Mouse (Mus musculus) embryonic facial prominence, embryonic 11.5 days (tissue): ENCODE data around the gene Arhgef33. TPM values are rescaled to one million over a fixed set of nuclear protein-coding genes. Genes with fewer than 3 reads are reported as not detected.

ENCODE experiments used
- ATAC-seq: fragments of 200-750 bp; cut with Nextera tagmentation; replicated peaks from 2 replicates; pipeline ENCODE4 v1.8.0; 2017; ENCODE audit warnings: low read depth; ENCODE audit not compliant: insufficient number of reproducible peaks, low FRiP score, low TSS enrichment
- DNase-seq: peaks from one replicate; pipeline ENCODE4 v3.0.0-alpha.2; 2015; ENCODE audit warnings: low spot score
- H3K27ac ChIP-seq: fragments of 300-500 bp; sonication (generic); replicated peaks from 2 replicates; pipeline ENCODE4 v1.5.1; 2014; ENCODE audit warnings: mild to moderate bottlenecking, low read depth, low read length, control low read depth
- H3K27me3 ChIP-seq: fragments of 300-500 bp; sonication (generic); 2 replicates; pipeline ENCODE4 v1.6.1; 2014; ENCODE audit warnings: mild to moderate bottlenecking, low read length, moderate library complexity, mixed read lengths; ENCODE audit not compliant: control insufficient read depth, insufficient read depth
- H3K36me3 ChIP-seq: fragments of 300-500 bp; sonication (generic); replicated peaks from 2 replicates; pipeline ENCODE4 v1.6.1; 2014; ENCODE audit warnings: low read depth, mild to moderate bottlenecking, low read length, moderate library complexity, mixed read lengths; ENCODE audit not compliant: control insufficient read depth, insufficient read depth
- H3K4me1 ChIP-seq: fragments of 300-500 bp; sonication (generic); 2 replicates; pipeline ENCODE4 v1.6.1; 2014; ENCODE audit warnings: low read length, mixed read lengths; ENCODE audit not compliant: control insufficient read depth, insufficient read depth
- H3K4me2 ChIP-seq: fragments of 300-500 bp; sonication (generic); 2 replicates; pipeline ENCODE4 v1.6.1; 2014; ENCODE audit warnings: low read depth, mild to moderate bottlenecking, control low read depth, low read length, moderate library complexity
- H3K4me3 ChIP-seq: fragments of 300-500 bp; sonication (generic); 2 replicates; pipeline ENCODE4 v1.5.1; 2014; ENCODE audit warnings: low read depth, low read length, control low read depth
- H3K9ac ChIP-seq: fragments of 300-500 bp; sonication (generic); replicated peaks from 2 replicates; pipeline ENCODE4 v1.6.1; 2014; ENCODE audit warnings: mild to moderate bottlenecking, control low read depth, low read length
- H3K9me3 ChIP-seq: fragments of 300-500 bp; sonication (generic); replicated peaks from 2 replicates; pipeline ENCODE4 v1.6.1; 2016; ENCODE audit warnings: mild to moderate bottlenecking, low read length, inconsistent platforms, mixed read lengths; ENCODE audit not compliant: control insufficient read depth
- WGBS: fragments of 180-500 bp; shearing (Covaris S2); extraction: QIAGEN DNeasy Blood & Tissue Kit; methylation state at CpG from one replicate; pipeline ENCODE4 v1.1.7; 2014; 5-methylcytosine and 5-hydroxymethylcytosine counted together
- polyA plus RNA-seq: library from polyadenylated mRNA; unstranded; fragments of >200 nt; fragmentation: Nextera tagmentation; extraction: Ambion mirVana; gene quantifications from 2 replicates; pipeline ENCODE4 v1.2.1, GENCODE M21; 2014

The Arhgef33 gene
- polyA plus RNA-seq, 1 experiment from 2014 or later, result 0.72 TPM

DNA sequence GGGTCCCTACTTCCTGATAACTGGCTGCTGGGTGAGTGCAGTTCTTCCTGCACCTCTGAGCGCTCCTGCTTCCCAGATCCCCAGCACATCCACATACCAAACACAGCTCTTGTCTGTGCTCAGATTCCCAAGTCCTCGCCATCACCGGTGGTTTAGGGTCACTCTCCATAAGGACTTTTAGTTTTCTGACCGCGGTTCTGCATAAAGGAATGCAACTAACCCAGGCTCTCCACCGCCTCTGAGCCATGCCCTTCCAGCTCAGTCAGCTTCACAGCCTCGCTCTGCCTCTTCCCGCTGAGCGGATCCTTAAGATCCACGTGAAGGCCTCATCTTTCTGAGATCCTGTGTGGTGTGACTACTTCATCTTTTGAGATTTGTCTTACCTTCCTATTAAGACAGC is 82.8 kb downstream of the Arhgef33 start:
- H3K4me1 ChIP-seq, result no peaks in the 10 kb centered on the region
- H3K4me2 ChIP-seq, result no peak overlapping the region
- no peaks in the 10 kb centered on the region for H3K36me3 ChIP-seq
- ATAC-seq (no peak), DNase-seq (no peak)
- WGBS, result 70% methylated on average over 10 of the region's 10 CpGs
- no peak overlapping the region for H3K27ac ChIP-seq
- H3K9me3 ChIP-seq, result no peaks in the 10 kb centered on the region
- H3K27me3 ChIP-seq, result no peaks in the 10 kb centered on the region
- no peak overlapping the region for H3K9ac ChIP-seq
- no peak overlapping the region for H3K4me3 ChIP-seq

DNA sequence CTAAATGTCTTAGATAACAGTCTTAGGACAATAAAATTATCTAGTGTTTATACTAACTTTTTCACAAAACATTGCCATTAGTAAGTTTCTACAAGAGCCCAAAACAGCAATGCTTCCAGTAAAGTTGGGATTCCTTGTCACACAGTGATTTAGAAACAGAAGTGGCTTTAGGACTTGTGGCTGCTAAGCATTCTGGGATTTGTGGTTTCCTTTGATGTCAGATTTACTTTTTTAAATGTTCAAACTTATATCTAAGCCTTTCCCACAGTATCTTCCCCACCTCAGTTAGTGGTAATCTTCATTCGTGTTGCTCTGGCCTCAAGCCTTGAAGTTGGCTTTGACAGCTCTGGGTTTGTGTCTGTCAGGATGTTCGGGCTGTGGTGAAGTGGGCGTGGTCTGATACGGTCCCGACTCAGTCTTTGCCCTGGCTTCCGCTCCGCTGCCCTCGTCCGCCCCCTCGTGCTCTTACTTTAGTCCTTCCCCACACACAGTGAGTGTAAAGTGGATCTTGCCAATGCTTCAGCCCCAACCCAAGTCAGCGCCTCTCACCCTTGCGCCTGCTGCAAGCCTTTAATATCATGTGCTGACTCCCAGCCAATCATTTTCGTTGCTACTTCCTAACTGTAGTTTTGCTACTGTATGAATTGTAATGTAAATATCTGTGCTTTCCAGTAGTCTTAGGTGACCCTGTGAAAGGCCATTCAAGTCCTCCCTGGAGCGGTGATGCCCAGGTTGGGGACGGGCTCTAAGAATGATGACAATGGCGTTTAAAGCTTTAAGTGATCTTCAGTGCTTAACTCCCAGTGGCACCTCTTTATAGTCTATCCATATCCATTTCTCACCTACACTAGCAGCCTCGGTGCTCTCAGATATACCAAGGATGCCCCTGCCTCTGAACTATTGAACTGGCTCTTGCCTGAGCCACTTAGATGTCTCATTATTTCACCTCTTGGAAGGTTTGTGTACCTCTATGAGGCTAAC is 84.5 kb downstream of the Arhgef33 start:
- ATAC-seq (peak; percentile 89; the same call in 1 of the 2 replicates), DNase-seq (peak; percentile 75)
- peak overlapping the region; percentile 47 for H3K9ac ChIP-seq
- H3K4me2 ChIP-seq, result peak overlapping the region; percentile 47
- H3K27me3 ChIP-seq, result no peaks in the 10 kb centered on the region
- H3K4me3 ChIP-seq, result peak overlapping the region; percentile 35
- no peaks in the 10 kb centered on the region for H3K36me3 ChIP-seq
- H3K27ac ChIP-seq, result no peak overlapping the region
- no peaks in the 10 kb centered on the region for H3K9me3 ChIP-seq
- H3K4me1 ChIP-seq, result no peaks in the 10 kb centered on the region
- WGBS, result 10% methylated on average over 17 of the region's 17 CpGs

DNA sequence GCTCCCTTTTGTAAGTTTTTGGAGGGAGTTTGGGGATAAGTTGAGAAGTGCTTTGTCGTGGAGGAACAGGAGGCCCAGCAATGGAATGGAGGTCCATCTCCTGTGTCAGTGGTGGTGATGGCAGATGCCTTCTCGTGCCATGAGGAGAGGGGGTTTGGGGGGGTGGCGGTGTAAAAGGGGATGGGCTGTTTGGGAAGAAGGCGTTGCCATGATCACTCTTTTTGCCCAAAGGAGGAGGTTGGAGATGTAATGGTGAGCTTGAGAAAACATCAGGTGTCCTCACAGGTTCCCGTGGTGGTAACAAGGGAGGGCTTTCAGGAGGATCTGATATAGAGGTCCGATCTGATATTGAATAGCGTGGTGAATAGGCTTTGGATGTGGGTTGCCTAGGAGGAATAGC is 91.0 kb downstream of the Arhgef33 start:
- ATAC-seq (no peak), DNase-seq (no peak)
- Histone ChIP-seq H3K4me1 (no peaks in the 10 kb centered on the region), H3K4me3 (no peak overlapping the region), H3K27me3 (no peaks in the 10 kb centered on the region), H3K27ac (no peak overlapping the region), H3K4me2 (no peak overlapping the region), H3K9me3 (no peaks in the 10 kb centered on the region), H3K36me3 (peaks cover 6% of the 10 kb centered on the region), H3K9ac (no peak overlapping the region)
- 93% methylated on average over 7 of the region's 7 CpGs for WGBS

DNA sequence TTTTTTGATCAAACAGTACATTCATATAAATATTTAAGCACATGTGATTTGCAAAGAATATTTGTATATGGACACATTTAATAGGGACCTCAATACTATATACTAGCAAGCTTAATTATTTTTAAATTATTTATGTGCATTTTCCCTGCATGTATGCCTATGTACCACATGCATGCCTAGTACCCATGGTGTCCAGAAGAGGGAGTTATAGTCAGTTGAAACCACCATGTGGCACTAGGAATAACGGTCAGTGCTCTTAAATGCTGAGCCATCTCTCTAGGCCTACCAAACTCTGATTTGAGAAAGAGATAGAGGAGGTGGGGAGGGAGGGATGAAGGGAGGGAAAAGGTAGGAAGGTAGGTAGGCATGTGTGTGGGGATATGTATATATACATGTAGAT is 104.0 kb downstream of the Arhgef33 start:
- WGBS, result 65% methylated on average over 1 of the region's 1 CpGs
- peaks cover 4% of the 10 kb centered on the region; the same call in 1 of the 2 replicates for H3K36me3 ChIP-seq
- no peaks in the 10 kb centered on the region for H3K27me3 ChIP-seq
- ATAC-seq (no peak; the same call in 1 of the 2 replicates), DNase-seq (no peak)
- H3K27ac ChIP-seq, result no peak overlapping the region
- no peaks in the 10 kb centered on the region for H3K9me3 ChIP-seq
- H3K4me2 ChIP-seq, result no peak overlapping the region
- no peak overlapping the region for H3K4me3 ChIP-seq
- H3K9ac ChIP-seq, result no peak overlapping the region
- H3K4me1 ChIP-seq, result no peaks in the 10 kb centered on the region

DNA sequence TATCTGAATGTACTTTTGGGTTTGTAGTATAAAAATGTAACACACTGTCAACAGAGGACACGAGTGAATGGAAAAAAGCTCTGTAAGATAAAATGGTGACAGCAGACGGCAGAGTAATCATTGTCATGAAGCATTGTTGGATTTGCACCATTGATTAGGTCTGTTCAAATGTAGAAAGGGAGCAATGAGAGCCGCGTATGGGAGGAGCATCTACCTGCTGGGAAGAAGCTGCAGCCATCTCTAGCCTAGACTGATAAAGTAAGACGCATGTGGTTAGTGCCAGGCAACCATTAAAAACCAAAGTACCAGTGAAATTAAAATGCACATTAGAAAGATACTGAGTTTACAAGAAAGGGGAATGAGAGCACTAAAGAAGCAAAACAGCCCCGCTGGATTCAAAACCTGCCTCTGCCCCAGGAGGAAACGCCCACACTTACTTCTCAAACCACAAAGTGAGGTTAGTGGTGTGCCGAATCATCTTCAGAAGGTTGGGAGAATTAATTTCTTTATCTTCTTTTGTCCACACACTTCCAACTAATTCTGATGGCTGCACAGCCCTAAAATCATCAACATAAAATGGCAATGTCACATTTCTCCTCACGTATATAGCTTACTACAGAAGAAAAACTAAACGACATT is 111.5 kb downstream of the Arhgef33 start:
- Histone ChIP-seq H3K9me3 (no peaks in the 10 kb centered on the region), H3K4me2 (no peak overlapping the region), H3K4me1 (no peaks in the 10 kb centered on the region), H3K27me3 (no peaks in the 10 kb centered on the region), H3K36me3 (peaks cover 4% of the 10 kb centered on the region), H3K4me3 (no peak overlapping the region), H3K27ac (no peak overlapping the region), H3K9ac (no peak overlapping the region)
- ATAC-seq, result no peak
- no peak for DNase-seq
- 91% methylated on average over 10 of the region's 10 CpGs for WGBS

DNA sequence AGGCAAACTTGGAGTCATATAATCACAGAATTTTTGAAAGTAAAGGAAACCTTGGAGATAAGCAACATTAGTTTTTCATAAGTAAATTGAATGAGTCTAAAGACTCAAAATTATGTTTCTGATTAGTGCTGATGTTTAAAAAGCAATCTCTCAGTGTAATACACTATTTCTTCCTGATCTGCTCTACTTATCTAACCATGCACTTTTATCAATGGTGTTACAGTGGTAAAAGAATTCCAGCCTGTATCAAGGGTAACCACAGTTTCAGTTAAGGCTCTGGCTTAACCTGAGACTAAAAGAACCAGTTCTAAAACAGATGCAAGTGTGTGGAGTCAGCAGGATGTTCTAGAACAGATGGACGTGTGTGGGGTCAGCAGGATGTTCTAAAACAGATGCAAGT is 113.8 kb downstream of the Arhgef33 start:
- H3K9ac ChIP-seq, result no peak overlapping the region
- no peak overlapping the region for H3K4me2 ChIP-seq
- no peak for ATAC-seq
- no peaks in the 10 kb centered on the region for H3K9me3 ChIP-seq
- 97% methylated on average over 1 of the region's 1 CpGs for WGBS
- no peak overlapping the region for H3K4me3 ChIP-seq
- no peak for DNase-seq
- H3K27ac ChIP-seq, result no peak overlapping the region
- peaks cover 4% of the 10 kb centered on the region for H3K36me3 ChIP-seq
- no peaks in the 10 kb centered on the region for H3K27me3 ChIP-seq
- H3K4me1 ChIP-seq, result no peaks in the 10 kb centered on the region

DNA sequence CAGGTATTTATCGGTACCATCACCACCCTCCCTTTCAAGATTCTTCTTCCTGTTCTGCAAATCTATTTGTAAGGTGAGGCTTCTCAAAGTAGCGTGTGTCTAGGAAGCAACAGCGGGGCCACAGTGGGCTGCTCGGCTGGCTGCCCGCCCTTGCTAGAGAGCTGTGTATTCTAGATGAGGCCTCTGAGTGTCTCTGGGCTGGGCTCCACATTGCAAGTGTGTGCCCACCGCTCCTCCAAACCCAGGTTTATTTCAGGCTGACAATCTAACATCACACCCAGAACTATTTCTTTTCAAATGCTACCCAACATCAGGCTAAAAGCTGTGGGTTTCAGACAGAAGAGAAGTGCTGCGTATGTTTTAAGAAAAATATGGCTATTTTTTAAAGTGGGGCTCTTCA is 119.0 kb downstream of the Arhgef33 start:
- H3K4me1 ChIP-seq, result no peaks in the 10 kb centered on the region
- H3K9me3 ChIP-seq, result no peaks in the 10 kb centered on the region
- H3K4me3 ChIP-seq, result no peak overlapping the region
- H3K36me3 ChIP-seq, result peaks cover 4% of the 10 kb centered on the region
- no peaks in the 10 kb centered on the region for H3K27me3 ChIP-seq
- DNase-seq (no peak), ATAC-seq (no peak)
- H3K27ac ChIP-seq, result no peak overlapping the region
- H3K4me2 ChIP-seq, result no peak overlapping the region
- WGBS, result 87% methylated on average over 7 of the region's 7 CpGs
- H3K9ac ChIP-seq, result no peak overlapping the region

DNA sequence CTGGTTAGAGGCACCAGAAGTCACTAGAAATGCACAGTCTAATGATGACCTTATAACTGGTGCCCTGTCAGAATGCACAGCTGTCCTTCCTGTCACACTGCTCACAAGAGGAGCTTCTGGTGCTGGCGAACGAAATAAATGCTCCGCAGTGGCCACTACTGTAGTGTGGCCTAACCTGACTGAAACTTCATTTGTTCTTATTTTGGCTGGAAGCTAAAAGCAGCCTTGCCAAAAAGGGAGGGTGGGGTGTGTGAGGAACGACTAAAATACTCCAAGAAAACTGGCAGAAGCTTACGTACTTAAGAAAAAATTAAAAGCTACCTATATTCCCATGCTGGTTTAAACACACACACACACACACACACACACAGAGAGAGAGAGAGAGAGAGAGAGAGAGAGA is 119.7 kb downstream of the Arhgef33 start:
- DNase-seq (no peak), ATAC-seq (no peak)
- Histone ChIP-seq H3K4me2 (no peak overlapping the region), H3K4me3 (no peak overlapping the region), H3K27me3 (no peaks in the 10 kb centered on the region), H3K27ac (no peak overlapping the region), H3K36me3 (peaks cover 4% of the 10 kb centered on the region; the same call in 1 of the 2 replicates), H3K4me1 (no peaks in the 10 kb centered on the region), H3K9ac (no peak overlapping the region), H3K9me3 (no peaks in the 10 kb centered on the region)
- WGBS, result 85% methylated on average over 5 of the region's 5 CpGs
